Mouse (Mus musculus): ENCODE results near the gene Acadvl. TPM values are rescaled to one million over a fixed set of nuclear protein-coding genes. Genes with fewer than 3 reads are reported as not detected.

Gene Acadvl
- 44.6 to 55.5 TPM (median 48.8 TPM) in 4 replicates for total RNA-seq (2023)

DNA sequence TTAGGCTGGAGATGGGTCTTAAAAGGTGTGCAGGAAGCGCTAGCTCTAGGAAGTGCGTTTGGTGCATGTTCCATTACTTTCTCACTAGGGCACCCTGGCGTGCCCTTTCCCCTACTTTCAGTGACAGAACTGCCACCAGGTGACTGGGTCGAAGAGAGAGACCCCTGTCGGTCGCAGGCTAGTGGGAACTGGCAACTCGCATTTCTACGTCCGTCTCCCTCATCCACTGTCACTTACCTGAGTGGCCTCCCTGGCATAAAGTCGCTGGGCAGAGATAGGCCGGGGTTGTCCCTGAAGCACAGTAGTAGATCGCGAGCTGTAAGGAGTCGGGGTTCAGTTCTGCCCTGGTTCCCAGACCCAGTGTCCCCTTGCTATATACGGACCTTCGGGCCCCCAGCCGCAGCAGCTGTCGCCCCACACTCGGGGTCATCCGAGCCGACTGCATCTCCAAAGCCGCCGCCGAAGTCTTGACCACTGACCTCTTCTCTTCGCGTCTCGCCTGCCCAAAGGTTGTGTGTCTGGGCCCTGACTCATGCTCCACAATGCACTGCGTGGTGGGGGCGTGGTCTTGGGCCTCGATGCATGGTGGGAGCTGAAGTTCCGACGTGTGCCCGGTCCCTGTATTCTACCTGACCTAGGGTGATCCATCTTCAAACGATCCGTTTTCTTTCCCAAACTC is at the start of gene Acadvl:
Gene Acadvl, minus strand, starts transcription at position 532 of the 679 bp plus-strand sequence.

DNA sequence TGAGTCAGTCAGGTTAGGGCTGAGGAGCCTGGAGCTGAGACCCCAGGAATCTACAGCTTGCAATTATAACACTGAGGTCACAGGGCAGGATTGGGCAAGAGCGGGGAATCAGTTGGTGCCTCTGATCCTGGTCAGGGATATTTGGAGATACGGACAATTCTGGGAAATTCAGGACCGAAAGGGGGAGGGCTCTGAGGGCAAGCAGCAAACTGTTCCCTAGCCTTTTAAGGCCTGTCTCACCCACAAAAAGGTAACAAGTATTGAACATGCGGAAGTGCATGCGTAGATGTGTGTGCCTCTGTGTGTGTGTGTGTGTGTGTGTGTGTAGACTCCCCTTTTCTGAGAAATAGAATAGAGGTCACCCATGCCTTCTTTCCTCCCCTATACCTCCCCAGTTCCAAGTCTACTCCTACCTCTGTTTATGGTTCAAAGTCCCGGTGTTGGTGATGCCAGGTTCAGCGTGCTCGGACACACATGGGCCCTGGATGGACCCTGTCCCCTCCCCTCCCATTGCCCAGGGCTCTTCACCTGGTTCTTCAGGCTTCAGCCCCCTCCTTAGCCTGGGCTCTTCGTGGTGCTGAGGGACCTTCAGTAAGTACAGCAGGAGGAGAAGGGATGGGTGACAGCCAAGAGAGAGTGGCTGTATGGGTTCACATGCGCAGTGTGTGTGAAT is 38.8 kb upstream of the Acadvl start, which contains the start of gene Asgr1:
Gene Asgr1, plus strand, starts transcription at position 188 of the 673 bp plus-strand sequence.

GRCm38 (mm10) chr11:70016669-70017068 is 1.5 kb upstream of the Acadvl start, which contains the start of gene Dlg4:
Gene Dlg4 (plus strand): TSS chr11:70016942.

DNA sequence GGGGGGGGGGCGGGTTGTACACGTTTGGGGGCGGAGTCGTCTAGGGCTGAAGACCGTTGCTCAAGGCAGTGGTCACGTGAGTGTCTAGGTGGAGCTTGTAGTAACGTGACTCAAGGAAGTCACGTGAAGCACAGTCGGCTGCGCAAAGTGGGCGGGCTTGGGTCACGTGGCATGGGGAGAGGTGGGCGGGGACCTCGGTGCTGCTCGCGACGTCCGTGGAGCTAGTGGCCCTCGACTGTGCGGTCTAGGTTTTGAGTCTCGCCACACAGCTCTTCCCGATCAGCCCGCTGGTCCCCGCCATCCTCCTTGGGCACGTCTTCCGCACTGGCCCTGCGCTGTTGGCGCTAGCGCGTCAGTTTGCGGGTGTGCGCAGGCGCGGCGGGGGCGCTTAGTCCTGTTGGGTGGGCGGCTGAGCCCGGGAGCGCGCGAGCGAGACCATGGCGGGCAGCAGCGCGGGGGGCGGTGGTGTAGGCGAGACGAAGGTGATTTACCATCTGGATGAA is 14.8 kb downstream of the Acadvl start, which contains the start of gene Dvl2:
Gene Dvl2, plus strand, starts transcription at position 200 of the 503 bp plus-strand sequence.

GRCm38 (mm10) chr11:69995391-69995960 is 19.7 kb downstream of the Acadvl start, which contains the start of gene Phf23:
Gene Phf23 (plus strand): TSS chr11:69995777.

DNA sequence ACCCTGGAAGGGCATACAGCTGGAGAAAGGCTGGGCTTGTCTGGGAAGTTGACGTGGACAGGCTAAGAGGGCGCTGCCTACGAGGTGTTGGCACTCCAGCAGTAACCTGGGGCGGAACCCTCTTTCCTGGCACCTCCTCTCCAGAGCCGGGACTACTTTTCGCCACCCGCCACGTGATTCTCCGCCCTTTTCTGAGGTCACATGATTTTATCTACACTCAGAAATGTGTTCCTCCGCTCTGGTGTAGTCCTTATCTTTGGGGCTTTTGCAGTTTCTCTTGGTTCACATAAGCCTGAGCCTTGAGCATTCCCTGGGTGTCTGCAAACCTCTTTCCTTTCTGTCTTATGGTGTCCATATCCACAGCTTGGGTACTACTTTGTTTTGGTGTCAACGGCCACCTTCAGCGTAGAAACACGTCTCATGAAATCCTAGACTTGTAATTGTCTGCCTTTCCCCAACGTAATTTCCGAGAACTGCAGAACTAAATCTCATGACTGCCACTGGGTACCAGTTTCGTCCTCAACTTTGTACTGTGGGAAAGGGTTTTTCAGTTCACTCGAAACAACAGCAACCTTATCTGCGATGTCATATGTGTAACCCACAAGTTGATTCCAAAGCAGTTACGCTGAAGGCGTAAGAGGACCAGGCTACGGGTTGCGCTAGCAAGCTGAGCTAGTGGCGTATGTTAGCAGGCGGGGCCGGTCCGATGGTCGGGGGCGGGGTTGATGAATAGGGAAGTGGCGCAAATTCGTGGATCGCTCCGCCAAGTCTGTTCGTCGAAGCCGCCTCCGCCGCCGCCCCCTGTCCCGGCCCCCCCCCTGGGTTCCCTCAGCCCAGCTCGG is 24.1 kb downstream of the Acadvl start, which contains the start of gene Gabarap:
Gene Gabarap, plus strand, starts transcription at position 294 of the 842 bp plus-strand sequence.

DNA sequence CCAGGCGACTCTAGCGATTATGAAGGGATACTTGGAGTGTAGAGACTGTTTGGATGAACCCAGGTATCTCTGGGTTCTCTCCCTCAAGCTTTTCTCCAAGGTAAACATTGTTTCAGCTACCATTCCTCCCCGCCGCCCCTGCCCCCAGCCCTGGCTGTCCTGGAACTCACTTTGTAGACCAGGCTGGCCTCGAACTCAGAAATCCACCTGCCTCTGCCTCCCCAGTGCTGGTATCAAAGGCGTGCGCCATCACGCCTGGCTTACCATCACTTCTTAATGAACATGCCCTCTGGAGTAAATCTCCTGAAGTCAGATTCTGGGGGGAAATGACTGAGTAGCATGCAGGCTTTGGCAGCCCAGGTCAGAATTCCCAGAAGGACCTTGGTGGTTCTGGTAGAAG is 33.0 kb downstream of the Acadvl start, which contains the start of gene Elp5:
Gene Elp5, minus strand, starts transcription at position 293 of the 400 bp plus-strand sequence.

DNA sequence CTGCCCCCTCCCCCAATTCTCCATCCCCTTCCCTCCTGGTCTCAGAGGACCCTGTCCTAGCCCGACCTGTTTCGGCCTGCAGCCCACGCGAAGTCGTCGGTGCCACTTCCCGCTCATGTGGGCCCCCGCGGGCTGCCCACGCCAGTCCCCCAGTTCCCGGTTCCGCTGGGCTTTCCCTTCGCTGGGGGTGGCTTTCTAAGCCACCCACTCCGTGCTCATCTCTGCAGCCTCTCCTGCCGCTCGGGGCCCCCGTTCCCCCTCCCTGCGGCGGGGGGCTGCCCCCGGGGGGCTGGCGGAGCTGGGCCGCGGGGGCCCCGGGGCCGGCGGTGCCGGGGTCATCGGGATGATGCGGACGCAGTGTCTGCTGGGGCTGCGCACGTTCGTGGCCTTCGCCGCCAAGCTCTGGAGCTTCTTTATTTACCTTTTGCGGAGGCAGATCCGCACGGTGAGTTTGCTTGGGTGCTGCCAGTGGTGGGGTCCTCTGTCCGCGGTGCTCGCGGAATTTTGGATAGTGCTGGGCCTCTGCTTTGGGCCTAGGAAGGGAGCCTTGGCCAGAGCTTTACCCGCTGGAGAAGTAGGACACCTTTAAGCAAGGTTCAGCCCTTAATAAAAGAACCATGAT is 34.0 kb downstream of the Acadvl start, which contains the start of gene Ctdnep1:
Gene Ctdnep1, plus strand, starts transcription at position 16 of the 622 bp plus-strand sequence.

GRCm38 (mm10) chr11:69964650-69965270 is 50.5 kb downstream of the Acadvl start, which contains the start of gene Cldn7:
Gene Cldn7 (plus strand): TSS chr11:69964779.

Other genes with a start within 250 kb of the Acadvl start
- gene Zbtb4, start 249.5 kb downstream of the Acadvl start, total RNA-seq (2023), result 62.1 to 72.6 TPM (median 65.4 TPM) in 4 replicates
- gene Chrnb1, start 219.5 kb downstream of the Acadvl start, total RNA-seq (2023), result 7.8 to 14.5 TPM (median 12.0 TPM) in 4 replicates
- 0.21 to 0.22 TPM in 2 of 4 replicates, not detected in the others for gene Fgf11, start 213.6 kb downstream of the Acadvl start, total RNA-seq (2023)
- gene Tmem102, start 209.8 kb downstream of the Acadvl start, total RNA-seq (2023), result 0.30 TPM in 1 of 4 replicates, not detected in the others
- gene Gm39566, start 200.1 kb downstream of the Acadvl start, total RNA-seq (2023), result not detected in 4 replicates
- not detected in 4 replicates for gene Spem2, start 196.9 kb downstream of the Acadvl start, total RNA-seq (2023)
- not detected in 4 replicates for gene Spem1, start 193.2 kb downstream of the Acadvl start, total RNA-seq (2023)
- gene Nlgn2, start 177.6 kb downstream of the Acadvl start, total RNA-seq (2023), result 0.27 to 1.5 TPM (median 0.32 TPM) in 4 replicates
- gene Tmem256, start 176.9 kb downstream of the Acadvl start, total RNA-seq (2023), result 29.5 to 37.7 TPM (median 32.6 TPM) in 4 replicates
- gene Plscr3, start 169.0 kb downstream of the Acadvl start, total RNA-seq (2023), result 9.9 to 12.6 TPM (median 11.5 TPM) in 4 replicates
- not detected in 4 replicates for gene Tnk1, start 156.7 kb downstream of the Acadvl start, total RNA-seq (2023)
- gene Tmem95, start 137.4 kb downstream of the Acadvl start, total RNA-seq (2023), result not detected in 4 replicates
- 1.3 to 2.6 TPM (median 2.3 TPM) in 4 replicates for gene Kctd11, start 134.0 kb downstream of the Acadvl start, total RNA-seq (2023)
- 473 to 501 TPM (median 485 TPM) in 4 replicates for gene Acap1, start 119.9 kb downstream of the Acadvl start, total RNA-seq (2023)
- 1.2 to 3.5 TPM (median 2.0 TPM) in 4 replicates for gene 2810408A11Rik, start 114.4 kb downstream of the Acadvl start, total RNA-seq (2023)
- 51.5 to 76.4 TPM (median 73.4 TPM) in 4 replicates for gene Neurl4, start 114.3 kb downstream of the Acadvl start, total RNA-seq (2023)
- gene Gps2, start 101.5 kb downstream of the Acadvl start, total RNA-seq (2023), result 144 to 150 TPM (median 147 TPM) in 4 replicates
- 337 to 380 TPM (median 350 TPM) in 4 replicates for gene Eif5a, start 93.5 kb downstream of the Acadvl start, total RNA-seq (2023)
- not detected in 4 replicates for gene Ybx2, start 79.6 kb downstream of the Acadvl start, total RNA-seq (2023)
- gene Slc2a4, start 67.2 kb downstream of the Acadvl start, total RNA-seq (2023), result not detected in 4 replicates
- not detected in 4 replicates for gene Cldn7, start 50.6 kb downstream of the Acadvl start, total RNA-seq (2023)
- gene Ctdnep1, start 34.3 kb downstream of the Acadvl start, total RNA-seq (2023), result 87.5 to 123 TPM (median 99.1 TPM) in 4 replicates
- 49.4 to 55.9 TPM (median 52.5 TPM) in 4 replicates for gene Elp5, start 32.9 kb downstream of the Acadvl start, total RNA-seq (2023)
- 285 to 331 TPM (median 318 TPM) in 4 replicates for gene Gabarap, start 24.3 kb downstream of the Acadvl start, total RNA-seq (2023)
- 48.3 to 52.7 TPM (median 51.4 TPM) in 4 replicates for gene Phf23, start 19.6 kb downstream of the Acadvl start, total RNA-seq (2023)
- 51.2 to 61.3 TPM (median 58.7 TPM) in 4 replicates for gene Dvl2, start 14.8 kb downstream of the Acadvl start, total RNA-seq (2023)
- gene Dlg4, start 1.5 kb upstream of the Acadvl start, total RNA-seq (2023), result 3.9 to 7.2 TPM (median 4.3 TPM) in 4 replicates
- not detected in 4 replicates for gene Asgr1, start 38.7 kb upstream of the Acadvl start, total RNA-seq (2023)
- not detected in 4 replicates for gene Asgr2, start 77.2 kb upstream of the Acadvl start, total RNA-seq (2023)
- not detected in 4 replicates for gene Mgl2, start 114.9 kb upstream of the Acadvl start, total RNA-seq (2023)
- not detected in 4 replicates for gene Clec10a, start 140.8 kb upstream of the Acadvl start, total RNA-seq (2023)
- gene Slc16a11, start 197.3 kb upstream of the Acadvl start, total RNA-seq (2023), result not detected in 4 replicates
- 2.3 to 6.7 TPM (median 2.5 TPM) in 4 replicates for gene Slc16a13, start 205.7 kb upstream of the Acadvl start, total RNA-seq (2023)
- gene Bcl6b, start 214.4 kb upstream of the Acadvl start, total RNA-seq (2023), result 0.38 to 0.97 TPM (median 0.72 TPM) in 3 of 4 replicates, not detected in the other
- gene 0610010K14Rik, start 222.5 kb upstream of the Acadvl start, total RNA-seq (2023), result 58.0 to 66.5 TPM (median 65.5 TPM) in 4 replicates
- gene Gm21988, start 224.4 kb upstream of the Acadvl start, total RNA-seq (2023), result 1.9 to 7.8 TPM (median 4.1 TPM) in 4 replicates
- gene Rnasek, start 224.4 kb upstream of the Acadvl start, total RNA-seq (2023), result 56.1 to 99.7 TPM (median 83.1 TPM) in 4 replicates
- gene Alox12, start 239.9 kb upstream of the Acadvl start, total RNA-seq (2023), result 0.18 to 0.31 TPM (median 0.26 TPM) in 3 of 4 replicates, not detected in the other